Mouse (Mus musculus): ENCODE measurements around the gene Ttc13.

The Ttc13 gene

GRCm38 (mm10) chr8:124721862-124722515 is at the start of gene Ttc13, which contains the start of gene Arv1:
Ttc13 (minus strand) TSS chr8:124721983.
Arv1 (plus strand) TSS chr8:124722139.
- DNase-seq (ENCODE audit: low spot score): peak; percentile 97

DNA sequence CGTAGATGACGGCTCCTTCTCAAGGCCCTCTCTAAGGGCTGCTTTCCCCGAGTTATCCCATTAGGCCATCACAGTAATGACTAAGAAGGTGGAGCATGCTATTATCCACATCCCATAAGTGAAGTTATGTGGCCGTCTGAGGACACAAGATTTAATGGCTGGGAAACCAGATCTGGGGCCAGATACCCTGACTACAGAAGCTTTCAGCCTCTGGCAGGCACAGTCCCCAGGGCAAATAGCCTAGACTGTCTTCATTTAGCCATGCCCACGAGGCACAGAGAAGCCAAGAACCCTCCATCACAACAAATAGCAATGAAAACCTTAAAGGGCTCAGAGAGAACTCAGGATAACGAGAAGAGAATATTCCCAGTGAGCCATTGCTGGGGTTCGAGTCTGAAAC is 41.3 kb upstream of the Ttc13 start:
- no peak for DNase-seq (ENCODE audit: low spot score)

DNA sequence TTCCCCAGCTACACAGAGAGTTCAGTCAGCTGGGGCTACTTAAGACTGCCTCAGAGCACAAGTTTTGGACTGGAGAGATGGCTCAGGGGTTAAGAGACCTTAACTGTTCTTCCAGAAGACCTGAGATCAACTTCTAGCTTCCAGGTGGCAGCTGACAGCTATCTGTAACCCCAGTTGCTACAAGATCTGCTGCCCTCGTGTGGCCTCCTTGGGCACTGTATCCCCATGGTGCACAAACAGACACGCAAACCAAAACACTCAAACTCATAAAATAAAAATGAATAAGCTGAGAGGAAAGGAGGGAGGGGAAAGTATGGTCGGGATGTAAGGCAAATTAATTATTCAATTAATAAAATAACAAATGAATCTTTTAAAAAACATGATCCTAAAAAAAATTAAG is 36.8 kb upstream of the Ttc13 start:
- peak; percentile 24 for DNase-seq (ENCODE audit: low spot score)

DNA sequence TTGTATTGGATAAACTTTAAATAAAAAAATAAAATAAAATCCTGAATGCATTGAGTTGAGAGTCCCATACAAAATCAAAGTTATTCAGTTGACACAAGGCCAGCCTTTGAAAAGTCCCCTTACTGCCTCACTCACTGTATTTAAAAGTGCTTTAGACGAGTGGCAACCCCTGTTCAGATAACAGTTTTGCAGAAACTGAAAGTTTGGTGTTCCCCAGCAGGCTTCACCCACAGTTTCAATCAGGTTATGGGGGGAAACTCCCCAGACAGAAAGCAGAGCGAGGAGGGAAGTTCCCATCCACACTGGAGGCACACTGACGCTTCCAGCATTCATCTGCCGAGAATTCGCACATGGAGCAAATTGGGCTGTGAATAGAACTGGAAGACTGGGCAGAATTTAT is 34.8 kb upstream of the Ttc13 start:
- DNase-seq (ENCODE audit: low spot score): no peak

GRCm38 (mm10) chr8:124756153-124756552 is 34.4 kb upstream of the Ttc13 start:
- DNase-seq (ENCODE audit: low spot score): no peak

GRCm38 (mm10) chr8:124755481-124755880 is 33.7 kb upstream of the Ttc13 start:
- DNase-seq (ENCODE audit: low spot score): no peak

- DNase-seq (ENCODE audit: low spot score): no peak
Observed at GRCm38 (mm10) chr8:124754792-124755190, 33.0 kb upstream of the Ttc13 start.

GRCm38 (mm10) chr8:124754101-124754791 is 32.5 kb upstream of the Ttc13 start:
- peak; percentile 86 for DNase-seq (ENCODE audit: low spot score)

- DNase-seq (ENCODE audit: low spot score): no peak
Observed at GRCm38 (mm10) chr8:124752325-124752862, 30.6 kb upstream of the Ttc13 start.

DNA sequence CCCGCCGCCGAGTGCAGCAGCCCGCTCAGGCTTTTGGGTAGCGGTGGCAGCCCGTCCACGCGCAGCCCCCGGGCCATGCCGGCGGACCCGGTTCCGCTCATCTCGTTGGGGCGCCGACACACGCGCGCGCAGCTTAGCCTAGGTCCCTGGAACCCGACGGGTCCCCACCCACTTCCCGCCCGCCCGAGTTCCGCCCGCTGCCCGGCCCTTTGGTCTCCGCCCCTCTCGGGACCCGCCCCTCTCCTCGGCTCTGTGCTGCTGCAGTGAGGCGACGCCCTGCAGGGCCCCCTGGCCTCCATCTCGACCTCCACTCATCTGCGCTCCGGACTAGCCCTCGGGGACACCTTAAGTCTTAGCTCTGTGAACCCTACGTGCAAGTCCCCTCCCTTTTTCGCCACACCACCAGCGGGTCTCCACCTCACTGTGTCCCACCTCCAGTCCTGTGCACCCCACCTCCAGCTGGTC is 30.0 kb upstream of the Ttc13 start, which contains the start of gene Fam89a:
TSS of gene Fam89a (minus strand) at position 124 of the 465 bp plus-strand sequence.
- DNase-seq (ENCODE audit: low spot score): peak; percentile 87

DNA sequence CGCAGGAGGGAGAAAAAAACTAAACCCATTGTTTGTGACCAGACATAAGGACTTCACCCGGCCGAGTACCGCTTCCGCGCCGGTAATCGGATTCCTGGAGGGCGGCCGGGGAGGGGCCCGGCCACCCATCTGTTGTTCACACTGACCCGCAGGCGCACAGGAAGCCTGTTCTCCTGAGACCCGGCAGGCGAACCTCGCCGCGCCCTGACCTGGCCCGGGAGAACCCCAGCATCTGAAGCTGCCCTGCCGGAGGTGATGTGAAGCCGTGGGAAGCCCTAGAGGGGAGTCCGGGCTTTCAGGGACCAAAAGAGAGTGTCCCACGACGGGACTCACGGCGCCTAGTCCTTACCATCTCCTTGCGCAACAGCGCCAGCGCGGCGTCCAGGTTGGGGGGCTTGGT is 29.4 kb upstream of the Ttc13 start:
- peak; percentile 30 for DNase-seq (ENCODE audit: low spot score)

DNA sequence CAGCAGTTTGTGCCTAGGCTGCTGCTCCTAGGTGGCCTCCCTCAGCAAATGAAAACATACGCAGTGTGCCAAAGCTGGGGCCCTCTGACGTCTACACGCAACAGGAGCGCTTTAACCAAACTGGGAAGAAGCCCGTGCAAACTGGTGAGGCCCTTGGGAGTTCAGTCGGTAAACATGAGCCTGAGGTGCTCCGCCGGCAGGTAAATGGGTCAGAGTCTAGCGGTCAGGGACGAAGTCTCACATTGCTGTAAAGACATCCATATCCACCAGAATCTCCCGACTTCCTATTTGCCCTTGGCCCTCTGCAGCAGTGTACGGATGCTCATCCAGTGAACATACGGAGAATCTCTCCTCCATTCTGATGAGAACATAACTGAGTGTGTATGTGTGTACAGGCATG is 24.9 kb upstream of the Ttc13 start:
- DNase-seq (ENCODE audit: low spot score): peak; percentile 56

DNA sequence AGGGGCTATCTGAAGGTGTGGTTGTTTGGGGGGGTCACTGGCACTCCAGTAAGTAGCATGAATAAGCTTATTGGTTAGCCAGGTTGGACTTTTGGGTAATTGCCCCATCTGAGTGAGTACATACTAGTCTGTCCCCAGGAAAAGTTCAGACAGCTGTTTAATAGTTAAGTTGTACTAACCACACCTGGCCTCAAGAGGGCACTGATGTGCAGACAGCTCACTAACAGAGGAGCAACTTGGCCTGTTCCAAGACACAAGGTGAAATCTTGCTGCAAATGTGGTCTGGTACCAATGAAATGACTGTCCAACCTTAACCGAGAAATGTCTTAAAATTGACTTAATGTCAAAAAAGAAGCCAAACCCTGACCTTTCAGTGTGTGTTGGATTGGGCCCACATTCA is 17.5 kb upstream of the Ttc13 start:
- peak; percentile 40 for DNase-seq (ENCODE audit: low spot score)

GRCm38 (mm10) chr8:124735371-124735911 is 13.7 kb upstream of the Ttc13 start:
- DNase-seq (ENCODE audit: low spot score): no peak

GRCm38 (mm10) chr8:124732828-124733227 is 11.0 kb upstream of the Ttc13 start:
- DNase-seq (ENCODE audit: low spot score): no peak

- DNase-seq (ENCODE audit: low spot score): peak; percentile 45
Observed at GRCm38 (mm10) chr8:124724301-124724700, 2.5 kb upstream of the Ttc13 start.

- DNase-seq (ENCODE audit: low spot score): no peak
Observed at GRCm38 (mm10) chr8:124720938-124721861, 583 bp downstream of the Ttc13 start.

DNA sequence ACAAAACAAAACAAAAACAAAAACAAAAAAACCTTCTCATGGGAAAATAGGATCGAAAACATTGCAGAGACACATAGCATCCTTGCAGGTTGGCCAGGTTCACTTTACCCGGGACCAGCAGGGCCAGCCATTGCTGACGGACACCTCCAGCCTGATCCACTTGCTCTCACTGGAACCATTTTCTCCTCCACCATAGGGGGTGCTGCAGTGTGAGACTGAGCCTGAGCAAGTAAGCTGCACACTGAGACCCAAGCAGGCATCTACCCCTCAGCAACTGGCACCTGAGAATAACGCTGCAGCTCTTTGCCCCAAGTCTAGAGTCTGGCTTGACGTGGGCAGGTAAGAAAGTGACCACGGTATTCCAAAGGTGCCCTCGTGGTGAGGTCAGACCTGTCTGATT is 1.6 kb downstream of the Ttc13 start:
- DNase-seq (ENCODE audit: low spot score): no peak

GRCm38 (mm10) chr8:124715736-124716135 is 6.0 kb downstream of the Ttc13 start:
- peak; percentile 19 for DNase-seq (ENCODE audit: low spot score)

GRCm38 (mm10) chr8:124713207-124713606 is 8.6 kb downstream of the Ttc13 start:
- no peak for DNase-seq (ENCODE audit: low spot score)

DNA sequence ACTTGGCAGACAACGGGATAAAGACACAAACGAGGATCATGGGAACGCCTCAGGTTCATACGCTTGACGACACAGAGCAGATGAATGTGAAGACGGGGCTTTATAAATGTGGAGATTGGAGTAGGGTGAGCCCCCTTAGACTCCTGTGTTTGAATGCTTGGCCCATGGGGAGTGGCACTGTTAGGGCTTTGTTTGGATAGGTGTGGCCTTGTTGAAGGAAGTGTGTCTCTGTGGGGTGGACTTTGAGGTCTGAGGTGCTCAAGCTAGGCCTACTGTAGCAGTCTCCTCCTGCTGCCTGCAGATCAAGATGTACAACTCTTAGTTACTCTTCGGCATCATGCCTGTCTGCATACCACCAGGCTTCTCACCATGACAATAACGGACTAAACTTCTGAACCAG is 16.0 kb downstream of the Ttc13 start:
- DNase-seq (ENCODE audit: low spot score): no peak

DNA sequence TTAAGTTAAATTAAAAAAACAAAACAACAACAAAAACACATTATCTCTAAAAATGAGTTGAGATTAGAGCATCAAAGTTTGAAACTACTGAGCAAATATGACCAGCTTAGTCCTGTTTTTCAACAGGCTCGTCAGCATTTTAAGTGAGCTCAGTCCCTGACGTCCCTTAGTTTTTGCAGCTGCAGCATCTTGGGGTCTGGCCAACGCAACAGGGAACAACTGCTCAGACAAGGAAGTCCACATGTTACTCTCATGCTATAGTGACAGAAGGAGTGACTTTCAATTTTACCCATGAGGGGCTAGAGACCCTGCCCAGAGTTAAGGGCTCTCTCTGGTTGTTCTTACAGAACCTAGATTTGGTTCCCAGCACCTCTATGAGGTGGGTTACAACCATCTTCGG is 17.4 kb downstream of the Ttc13 start:
- DNase-seq (ENCODE audit: low spot score): no peak
